Mouse (Mus musculus) embryonic facial prominence, embryonic 13.5 days (tissue): ENCODE measurements around the gene Ly6g6d. TPM values are rescaled to one million over a fixed set of nuclear protein-coding genes. Genes with fewer than 3 reads are reported as not detected.

Experiments
- ATAC-seq: fragments of 200-750 bp; cut with Nextera tagmentation; 2 replicates; pipeline ENCODE4 v1.8.0; 2017; ENCODE audit warnings: low read depth; ENCODE audit not compliant: insufficient number of reproducible peaks, insufficient read depth, low FRiP score, low TSS enrichment
- H3K27ac ChIP-seq: fragments of 300-500 bp; sonication (generic); 2 replicates; pipeline ENCODE4 v1.5.1; 2015; ENCODE audit warnings: moderate library complexity, mild to moderate bottlenecking, inconsistent platforms
- H3K27me3 ChIP-seq: fragments of 300-500 bp; sonication (generic); 2 replicates; pipeline ENCODE4 v1.6.1; 2015; ENCODE audit warnings: mild to moderate bottlenecking, inconsistent platforms
- H3K36me3 ChIP-seq: fragments of 300-500 bp; sonication (generic); 2 replicates; pipeline ENCODE4 v1.6.1; 2015; ENCODE audit warnings: mild to moderate bottlenecking, inconsistent platforms
- H3K4me1 ChIP-seq: fragments of 300-500 bp; sonication (generic); 2 replicates; pipeline ENCODE4 v1.6.1; 2015; ENCODE audit warnings: inconsistent platforms
- H3K4me2 ChIP-seq: fragments of 300-500 bp; sonication (generic); 2 replicates; pipeline ENCODE4 v1.6.1; 2015; ENCODE audit warnings: moderate library complexity, mild to moderate bottlenecking, inconsistent platforms
- H3K4me3 ChIP-seq: fragments of 300-500 bp; sonication (generic); 2 replicates; pipeline ENCODE4 v1.5.1; 2015; ENCODE audit warnings: mild to moderate bottlenecking, inconsistent platforms
- H3K9ac ChIP-seq: fragments of 300-500 bp; sonication (generic); 2 replicates; pipeline ENCODE4 v1.6.1; 2015; ENCODE audit warnings: mild to moderate bottlenecking, inconsistent platforms
- H3K9me3 ChIP-seq: fragments of 300-500 bp; sonication (generic); 2 replicates; pipeline ENCODE4 v1.6.1; 2016; ENCODE audit warnings: inconsistent platforms
- WGBS: fragments of 180-500 bp; shearing (Covaris S2); methylation state at CpG from one replicate; pipeline ENCODE4 v1.1.7; 2015; ENCODE audit warnings: mixed read lengths; 5-methylcytosine and 5-hydroxymethylcytosine counted together
- polyA plus RNA-seq: library from polyadenylated mRNA; unstranded; fragments of >200 nt; fragmentation: Nextera tagmentation; extraction: Ambion mirVana; gene quantifications from 2 replicates; pipeline ENCODE4 v1.2.1, GENCODE M21; 2015

The Ly6g6d gene
- polyA plus RNA-seq, 1 experiment from 2014 or later: 0.77 TPM

DNA sequence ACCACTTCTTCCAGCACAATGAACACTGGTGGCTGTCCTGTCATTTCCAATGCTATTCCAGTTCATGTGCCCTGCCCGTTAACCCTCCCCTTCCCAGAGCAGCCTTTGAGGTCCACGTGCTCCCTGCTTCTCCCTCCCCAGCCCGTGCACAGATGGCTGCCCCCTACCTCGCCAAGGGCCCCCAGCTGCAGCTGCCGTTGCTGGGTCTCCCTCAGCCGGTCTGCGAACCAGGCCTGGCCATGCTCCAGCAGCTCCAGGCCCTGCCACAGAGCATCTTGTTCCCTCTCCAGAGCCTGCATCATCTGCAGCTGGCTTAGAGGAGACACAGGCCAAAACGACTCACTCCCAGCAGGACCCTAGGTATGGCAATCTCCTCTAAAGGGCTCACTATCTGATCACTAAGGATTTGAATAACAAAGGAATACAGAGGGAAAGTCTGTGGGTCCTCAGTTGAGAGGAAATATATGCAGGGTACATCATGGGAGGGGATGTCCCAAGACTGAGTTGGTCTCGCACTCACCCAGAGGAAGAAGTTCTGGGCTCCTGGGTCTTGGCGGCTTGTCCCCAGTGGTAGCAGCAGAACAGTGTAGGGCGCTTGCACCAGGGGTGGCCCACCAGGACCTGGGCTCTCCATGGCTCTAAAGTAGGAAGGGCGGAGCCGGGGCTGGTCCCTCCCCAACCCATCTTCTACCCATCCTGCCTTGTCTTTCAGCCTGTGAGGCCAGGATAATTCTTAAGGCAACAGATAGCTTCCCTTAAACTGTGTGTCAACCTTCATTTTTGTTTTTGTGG, 50.4 kb downstream of the Ly6g6d start, which contains the start of gene Sapcd1:
TSS of gene Sapcd1 (minus strand) at position 740 of the 792 bp plus-strand sequence.
- Histone ChIP-seq H3K9me3 (no peaks in the 10 kb centered on the region), H3K4me1 (peaks cover 37% of the 10 kb centered on the region), H3K36me3 (no peaks in the 10 kb centered on the region), H3K4me2 (peak within 1 kb of the TSS; percentile 45), H3K27ac (peak within 1 kb of the TSS; percentile 87), H3K9ac (peak within 1 kb of the TSS; percentile 64), H3K4me3 (peak within 1 kb of the TSS; percentile 25), H3K27me3 (no peaks in the 10 kb centered on the region)
- ATAC-seq: peak; percentile 28; the same call in 1 of the 2 replicates
- 33% methylated on average over 13 of the region's 13 CpGs for WGBS

GRCm38 (mm10) chr17:35026206-35026605, 51.7 kb downstream of the Ly6g6d start:
- Histone ChIP-seq H3K9ac (peak overlapping the region; percentile 44; the same call in 1 of the 2 replicates), H3K36me3 (no peaks in the 10 kb centered on the region), H3K4me3 (no peak overlapping the region), H3K4me1 (peaks cover 44% of the 10 kb centered on the region), H3K27ac (peak overlapping the region; percentile 87), H3K9me3 (no peaks in the 10 kb centered on the region), H3K27me3 (no peaks in the 10 kb centered on the region), H3K4me2 (peak overlapping the region; percentile 24)
- no peak for ATAC-seq
- WGBS: 77% methylated on average over 5 of the region's 5 CpGs

DNA sequence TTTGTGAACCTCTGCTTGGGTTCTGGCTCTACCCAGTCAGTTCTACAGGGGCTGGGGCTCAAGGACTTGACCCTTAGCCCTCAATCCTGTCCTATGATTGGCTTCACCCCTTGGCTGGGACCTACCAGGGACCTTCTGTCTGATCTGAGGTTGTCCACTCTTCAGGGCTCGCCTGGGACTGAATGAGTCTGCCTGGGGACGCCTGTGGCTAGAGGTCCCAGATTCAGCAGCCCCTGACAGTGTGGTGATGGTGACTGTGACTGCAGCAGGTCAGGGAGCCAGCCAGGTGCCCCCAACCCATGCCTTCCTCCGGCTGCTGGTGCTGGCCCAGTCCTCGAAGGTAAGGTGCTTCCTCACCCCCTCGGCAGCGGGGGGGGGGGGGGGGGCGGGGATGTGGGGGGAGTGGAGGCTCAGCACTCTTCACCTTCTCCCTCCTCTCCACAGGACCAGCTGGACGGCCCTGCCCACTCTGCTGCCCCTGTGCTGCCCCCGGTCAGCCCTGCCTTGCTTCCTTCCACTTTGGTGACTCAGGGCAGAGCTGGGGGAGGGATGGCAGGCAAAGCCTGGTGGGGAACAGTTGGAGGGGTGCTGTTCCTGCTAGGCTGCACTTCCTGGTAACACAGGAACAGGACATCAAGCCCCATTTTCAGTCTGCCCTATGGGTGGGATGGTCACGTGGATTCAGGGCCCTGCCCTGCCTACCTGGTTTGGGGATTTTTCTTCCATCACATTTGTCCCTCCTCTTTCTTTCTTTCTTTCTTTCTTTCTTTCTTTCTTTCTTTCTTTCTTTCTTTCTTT, 53.0 kb downstream of the Ly6g6d start:
- no peaks in the 10 kb centered on the region for H3K9me3 ChIP-seq
- H3K4me1 ChIP-seq: peaks cover 48% of the 10 kb centered on the region
- no peak overlapping the region for H3K4me2 ChIP-seq
- H3K9ac ChIP-seq: peak overlapping the region; percentile 44; the same call in 1 of the 2 replicates
- WGBS: 65% methylated on average over 9 of the region's 10 CpGs
- no peaks in the 10 kb centered on the region for H3K36me3 ChIP-seq
- ATAC-seq: no peak
- no peak overlapping the region for H3K4me3 ChIP-seq
- H3K27me3 ChIP-seq: no peaks in the 10 kb centered on the region
- H3K27ac ChIP-seq: no peak overlapping the region

- Histone ChIP-seq H3K4me2 (no peak overlapping the region), H3K27me3 (no peaks in the 10 kb centered on the region), H3K4me1 (peaks cover 42% of the 10 kb centered on the region), H3K27ac (no peak overlapping the region), H3K9ac (peak overlapping the region; percentile 44; the same call in 1 of the 2 replicates), H3K4me3 (no peak overlapping the region), H3K36me3 (no peaks in the 10 kb centered on the region), H3K9me3 (no peaks in the 10 kb centered on the region)
- no peak for ATAC-seq
- WGBS: 72% methylated on average over 13 of the region's 13 CpGs
Measured at GRCm38 (mm10) chr17:35024261-35024660, 53.6 kb downstream of the Ly6g6d start.

DNA sequence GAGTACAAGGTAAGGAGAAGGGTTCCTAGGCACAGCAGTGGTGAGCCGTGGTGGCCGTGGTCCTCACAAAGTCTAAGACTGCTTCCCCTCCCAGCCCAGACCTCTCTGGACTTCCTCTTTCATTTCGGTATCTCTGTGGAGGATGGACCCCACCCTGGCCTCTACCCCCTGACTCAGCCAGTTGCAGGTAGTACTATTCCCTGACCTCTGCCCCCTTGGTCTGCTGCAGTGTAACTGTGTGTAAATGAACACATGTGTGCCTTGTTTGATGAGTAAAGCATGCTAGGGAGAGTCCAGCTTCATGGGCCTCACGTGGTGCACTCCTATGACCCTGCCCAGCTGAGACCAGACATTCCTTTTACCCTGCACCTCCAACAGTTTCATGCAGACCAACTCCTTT, 54.1 kb downstream of the Ly6g6d start:
- no peak overlapping the region for H3K4me3 ChIP-seq
- H3K9ac ChIP-seq: peak overlapping the region; percentile 44; the same call in 1 of the 2 replicates
- WGBS: 57% methylated on average over 4 of the region's 4 CpGs
- H3K27me3 ChIP-seq: no peaks in the 10 kb centered on the region
- no peak for ATAC-seq
- no peak overlapping the region for H3K4me2 ChIP-seq
- peaks cover 42% of the 10 kb centered on the region for H3K4me1 ChIP-seq
- no peaks in the 10 kb centered on the region for H3K36me3 ChIP-seq
- no peaks in the 10 kb centered on the region for H3K9me3 ChIP-seq
- H3K27ac ChIP-seq: no peak overlapping the region

DNA sequence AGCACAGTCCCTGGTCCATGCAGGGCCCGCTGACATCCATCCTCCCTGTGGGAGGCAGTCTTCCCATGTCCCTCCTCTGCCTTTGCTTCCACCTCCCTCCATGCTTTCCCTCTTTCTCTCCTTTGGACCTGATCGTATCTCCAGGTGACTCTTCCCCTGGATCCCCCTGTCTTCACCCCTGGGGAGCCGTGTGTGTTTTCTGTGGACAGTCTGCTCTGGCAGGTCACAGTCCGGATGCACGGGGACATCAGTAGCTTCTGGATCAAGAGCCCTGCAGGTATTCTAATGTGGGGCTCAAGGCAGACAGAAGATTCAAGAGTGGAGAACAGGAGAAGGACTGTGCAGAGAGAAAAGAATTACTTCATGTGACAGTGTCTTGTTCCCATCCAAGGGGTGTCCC, 54.6 kb downstream of the Ly6g6d start:
- Histone ChIP-seq H3K27ac (no peak overlapping the region), H3K36me3 (0 out of 2 replicates have a peak, but pooled peaks cover 4% of the 10 kb centered on the region), H3K27me3 (no peaks in the 10 kb centered on the region), H3K9me3 (no peaks in the 10 kb centered on the region), H3K4me3 (no peak overlapping the region), H3K4me1 (peaks cover 42% of the 10 kb centered on the region), H3K9ac (0 out of 2 replicates have a peak overlapping the region, but pooled peaks have one; percentile 49), H3K4me2 (no peak overlapping the region)
- ATAC-seq: no peak
- WGBS: 76% methylated on average over 5 of the region's 5 CpGs

GRCm38 (mm10) chr17:35022541-35023060, 55.3 kb downstream of the Ly6g6d start:
- no peak overlapping the region for H3K4me3 ChIP-seq
- no peak for ATAC-seq
- H3K9ac ChIP-seq: no peak overlapping the region
- WGBS: 91% methylated on average over 8 of the region's 8 CpGs
- no peaks in the 10 kb centered on the region for H3K27me3 ChIP-seq
- no peaks in the 10 kb centered on the region for H3K9me3 ChIP-seq
- no peak overlapping the region for H3K4me2 ChIP-seq
- 0 out of 2 replicates have a peak, but pooled peaks cover 6% of the 10 kb centered on the region for H3K36me3 ChIP-seq
- H3K27ac ChIP-seq: no peak overlapping the region
- H3K4me1 ChIP-seq: peaks cover 39% of the 10 kb centered on the region

DNA sequence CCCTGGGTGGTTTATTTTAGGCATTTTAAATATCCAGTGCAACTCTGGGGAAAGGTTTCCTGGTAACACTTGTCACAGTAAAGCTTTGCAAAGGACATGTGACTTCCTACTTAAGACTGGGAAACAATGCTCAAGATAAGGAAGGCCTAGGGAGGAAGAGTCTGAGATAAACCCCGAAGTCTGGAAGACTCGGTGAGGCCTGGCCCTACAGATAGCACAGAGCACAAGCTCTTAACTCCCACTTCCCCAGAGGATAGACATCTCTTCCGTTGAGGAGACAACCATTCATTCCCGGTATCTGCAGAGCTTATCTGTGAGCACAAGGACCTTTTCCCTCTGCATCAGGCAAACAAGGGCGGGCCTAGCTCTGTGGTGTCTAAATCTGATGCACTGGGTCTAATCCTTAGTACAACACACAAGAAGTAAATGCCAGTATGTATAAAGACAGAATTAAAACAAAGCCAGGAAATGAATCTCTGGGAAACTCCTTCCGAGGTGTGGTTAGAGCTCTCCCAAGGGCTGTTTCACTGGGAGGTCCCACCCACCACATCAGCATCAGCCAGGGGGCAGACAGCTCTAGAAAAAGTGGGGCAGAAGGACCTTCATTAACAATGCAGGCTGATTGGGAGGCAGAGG, 55.9 kb downstream of the Ly6g6d start:
- Histone ChIP-seq H3K4me1 (peaks cover 34% of the 10 kb centered on the region), H3K27me3 (no peaks in the 10 kb centered on the region), H3K36me3 (peaks cover 10% of the 10 kb centered on the region), H3K27ac (peak overlapping the region; percentile 28; the same call in 1 of the 2 replicates), H3K9ac (no peak overlapping the region), H3K4me3 (no peak overlapping the region), H3K9me3 (no peaks in the 10 kb centered on the region), H3K4me2 (no peak overlapping the region)
- WGBS: 67% methylated on average over 6 of the region's 6 CpGs
- no peak for ATAC-seq

Other genes with a start within 250 kb of the Ly6g6d start
- 25.4 and 29.4 TPM in 2 replicates for gene Stk19, start 241.1 kb downstream of the Ly6g6d start, polyA plus RNA-seq
- gene Dxo, start 241.0 kb downstream of the Ly6g6d start, polyA plus RNA-seq: 66.3 and 75.1 TPM in 2 replicates
- 52.2 and 55.6 TPM in 2 replicates for gene Skiv2l, start 227.9 kb downstream of the Ly6g6d start, polyA plus RNA-seq
- 119 and 126 TPM in 2 replicates for gene Nelfe, start 227.7 kb downstream of the Ly6g6d start, polyA plus RNA-seq
- gene Cfb, start 215.5 kb downstream of the Ly6g6d start, polyA plus RNA-seq: 1.6 and 5.7 TPM in 2 replicates
- 5.5 and 7.1 TPM in 2 replicates for gene Zbtb12, start 198.6 kb downstream of the Ly6g6d start, polyA plus RNA-seq
- gene Gm20547, start 196.0 kb downstream of the Ly6g6d start, polyA plus RNA-seq: not detected in 2 replicates
- gene C2, start 179.8 kb downstream of the Ly6g6d start, polyA plus RNA-seq: 2.7 and 3.2 TPM in 2 replicates
- 98.5 and 100 TPM in 2 replicates for gene Ehmt2, start 179.6 kb downstream of the Ly6g6d start, polyA plus RNA-seq
- gene Slc44a4, start 163.6 kb downstream of the Ly6g6d start, polyA plus RNA-seq: 0.24 and 0.83 TPM in 2 replicates
- 18.8 and 20.3 TPM in 2 replicates for gene Neu1, start 146.8 kb downstream of the Ly6g6d start, polyA plus RNA-seq
- 0.53 and 0.87 TPM in 2 replicates for gene Hspa1b, start 118.8 kb downstream of the Ly6g6d start, polyA plus RNA-seq
- not detected in 2 replicates for gene Gm20481, start 108.2 kb downstream of the Ly6g6d start, polyA plus RNA-seq
- gene Hspa1a, start 105.9 kb downstream of the Ly6g6d start, polyA plus RNA-seq: 5.8 and 6.1 TPM in 2 replicates
- gene Hspa1l, start 105.4 kb downstream of the Ly6g6d start, polyA plus RNA-seq: 0.77 and 0.85 TPM in 2 replicates
- gene Lsm2, start 96.2 kb downstream of the Ly6g6d start, polyA plus RNA-seq: 190 and 227 TPM in 2 replicates
- gene Vars, start 77.1 kb downstream of the Ly6g6d start, polyA plus RNA-seq: 102 and 112 TPM in 2 replicates
- gene Vwa7, start 61.5 kb downstream of the Ly6g6d start, polyA plus RNA-seq: 0.33 and 0.38 TPM in 2 replicates
- gene Sapcd1, start 50.0 kb downstream of the Ly6g6d start, polyA plus RNA-seq: 14.2 and 19.5 TPM in 2 replicates
- gene Msh5, start 31.3 kb downstream of the Ly6g6d start, polyA plus RNA-seq: 3.5 and 3.6 TPM in 2 replicates
- gene Clic1, start 28.1 kb downstream of the Ly6g6d start, polyA plus RNA-seq: 243 and 254 TPM in 2 replicates
- gene Ddah2, start 19.0 kb downstream of the Ly6g6d start, polyA plus RNA-seq: 358 and 374 TPM in 2 replicates
- gene Ly6g6c, start 12.7 kb downstream of the Ly6g6d start, polyA plus RNA-seq: 0.87 and 1.0 TPM in 2 replicates
- gene Mpig6b, start 11.9 kb downstream of the Ly6g6d start, polyA plus RNA-seq: 0.77 and 0.89 TPM in 2 replicates
- gene Ly6g6e, start 1.2 kb downstream of the Ly6g6d start, polyA plus RNA-seq: 4.3 and 4.9 TPM in 2 replicates
- gene Ly6g6f, start 7.5 kb upstream of the Ly6g6d start, polyA plus RNA-seq: 0.18 and 0.23 TPM in 2 replicates
- gene Abhd16a, start 11.2 kb upstream of the Ly6g6d start, polyA plus RNA-seq: 89.6 and 90.1 TPM in 2 replicates
- not detected in 2 replicates for gene Ly6g5c, start 30.2 kb upstream of the Ly6g6d start, polyA plus RNA-seq
- gene Ly6g5b, start 37.4 kb upstream of the Ly6g6d start, polyA plus RNA-seq: 1.1 and 1.6 TPM in 2 replicates
- 21.1 and 24.1 TPM in 2 replicates for gene Gpank1, start 43.4 kb upstream of the Ly6g6d start, polyA plus RNA-seq
- gene Csnk2b, start 44.0 kb upstream of the Ly6g6d start, polyA plus RNA-seq: 278 and 298 TPM in 2 replicates
- gene D17H6S53E, start 48.3 kb upstream of the Ly6g6d start, polyA plus RNA-seq: 10.9 and 12.3 TPM in 2 replicates
- 0.28 and 8.7 TPM in 2 replicates for gene Apom, start 54.0 kb upstream of the Ly6g6d start, polyA plus RNA-seq
- gene Bag6, start 57.1 kb upstream of the Ly6g6d start, polyA plus RNA-seq: 65.1 and 67.8 TPM in 2 replicates
- 193 and 244 TPM in 2 replicates for gene Prrc2a, start 86.8 kb upstream of the Ly6g6d start, polyA plus RNA-seq
- gene Aif1, start 98.0 kb upstream of the Ly6g6d start, polyA plus RNA-seq: 8.1 and 9.8 TPM in 2 replicates
- 13.1 and 16.1 TPM in 2 replicates for gene Lst1, start 110.4 kb upstream of the Ly6g6d start, polyA plus RNA-seq
- 1.8 and 2.1 TPM in 2 replicates for gene Ltb, start 116.4 kb upstream of the Ly6g6d start, polyA plus RNA-seq
- gene Tnf, start 123.9 kb upstream of the Ly6g6d start, polyA plus RNA-seq: 0.37 TPM in 1 of 2 replicates, not detected in the other
- 0.24 TPM in 1 of 2 replicates, not detected in the other for gene Lta, start 127.3 kb upstream of the Ly6g6d start, polyA plus RNA-seq
- not detected in 2 replicates for gene Gm16181, start 142.8 kb upstream of the Ly6g6d start, polyA plus RNA-seq
- 3.9 and 4.1 TPM in 2 replicates for gene Atp6v1g2, start 155.6 kb upstream of the Ly6g6d start, polyA plus RNA-seq
- 10.4 and 12.0 TPM in 2 replicates for gene Nfkbil1, start 157.7 kb upstream of the Ly6g6d start, polyA plus RNA-seq
- gene Ddx39b, start 163.7 kb upstream of the Ly6g6d start, polyA plus RNA-seq: 498 and 543 TPM in 2 replicates
- gene H2-D1, start 184.7 kb upstream of the Ly6g6d start, polyA plus RNA-seq: 28.7 and 30.7 TPM in 2 replicates
- gene H2-Q1, start 242.3 kb upstream of the Ly6g6d start, polyA plus RNA-seq: not detected in 2 replicates